Mouse (Mus musculus) macrophage (primary cell): ENCODE results near the gene Ano10. TPM values are rescaled to one million over a fixed set of nuclear protein-coding genes. Genes with fewer than 3 reads are reported as not detected.
A peak's percentile ranks its signal among the peaks of the same experiment; 100 is the strongest.
"Not testable (repeated sequence)": the region's sequence is repeated elsewhere in the genome, so short reads cannot be mapped to it uniquely, and the experiment has no call there.

ENCODE experiments used
- H3K27ac ChIP-seq: fragments of 350-480 bp; formaldehyde crosslinking; 2 replicates; pipeline ENCODE4 v1.9.0; 2021
- H3K36me3 ChIP-seq: fragments of 350-480 bp; formaldehyde crosslinking; 2 replicates; pipeline ENCODE4 v1.9.0; 2021; ENCODE audit errors: inconsistent target
- H3K4me3 ChIP-seq: fragments of 350-480 bp; formaldehyde crosslinking; 2 replicates; pipeline ENCODE4 v1.9.0; 2021; ENCODE audit errors: inconsistent target
- H3K79me2 ChIP-seq: fragments of 350-480 bp; formaldehyde crosslinking; 2 replicates; pipeline ENCODE4 v1.9.0; 2021; ENCODE audit errors: inconsistent target
- WGBS: methylation state at CpG from one replicate; pipeline ENCODE4 v1.1.7; 2026; ENCODE audit warnings: inconsistent platforms; ENCODE audit not compliant: missing documents; 5-methylcytosine and 5-hydroxymethylcytosine counted together
- polyA plus RNA-seq: library from polyadenylated mRNA; stranded (reverse); fragments of 250-400 nt; gene quantifications from 3 replicates; pipeline ENCODE4 v1.2.4, GENCODE M21; 2018; ENCODE audit warnings: inconsistent platforms
- total RNA-seq, 78 experiments: library from RNA; depleted of rRNA; stranded (reverse); fragments of 250-400 nt; gene quantifications; 1 replicate in 9 of 78; 2 replicates in 24 of 78; 3 replicates in 43 of 78; 4 replicates in 2 of 78; pipeline ENCODE4 v1.2.4; 2018; ENCODE audit warnings: inconsistent platforms in 56 of 78

The Ano10 gene
- 10 to 100 TPM; 23.7 to 77.5 (median 56.3) TPM for total RNA-seq (2018; cell fraction: chromatin; rRNA removed)
- total RNA-seq (2018; cell fraction: cytosol; rRNA removed), result 10 to 100 TPM; 24.0 to 36.9 (median 28.5) TPM
- 10 to 100 TPM; 23.4 to 57.3 (median 42.8) TPM for total RNA-seq (2018; cell fraction: nucleus; rRNA removed)
- polyA plus RNA-seq, result 21.6 to 32.3 TPM (median 29.3 TPM) in 3 replicates

DNA sequence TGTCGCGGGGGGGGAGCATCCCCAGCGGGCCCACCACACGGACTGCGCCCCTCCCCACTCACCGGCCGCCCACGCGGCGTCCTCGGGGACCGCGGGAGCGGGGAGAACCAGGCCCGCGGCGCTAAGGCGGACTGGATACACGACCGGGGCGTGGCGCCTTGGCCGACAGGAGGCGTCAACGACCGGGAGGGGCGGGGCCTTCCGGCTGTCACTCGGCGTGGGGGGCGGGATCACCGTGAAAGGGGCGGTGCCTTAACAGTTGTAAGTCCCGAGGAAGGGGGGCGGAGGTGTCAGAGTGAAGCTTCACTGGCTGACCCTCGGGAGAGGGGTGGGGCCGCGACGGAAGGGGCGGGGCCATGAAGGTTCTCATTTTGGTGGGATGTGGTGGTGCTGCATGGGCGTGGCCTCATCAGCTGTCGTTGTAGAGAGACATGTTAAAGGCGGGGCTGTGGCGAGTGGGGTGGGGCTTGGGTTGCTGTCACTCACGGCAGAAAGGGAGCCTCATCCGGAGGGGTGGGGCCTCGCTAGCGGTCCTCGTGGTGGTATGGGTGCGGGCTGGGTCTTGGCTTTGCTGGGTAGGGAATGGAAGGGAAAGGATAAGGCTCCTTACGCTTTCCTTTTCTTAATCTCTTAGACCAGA lies at the start of gene Ano10:
Gene Ano10 (minus strand): TSS at position 182 of the 640 bp plus-strand sequence.
- 1% methylated on average over 50 of the region's 51 CpGs for WGBS
- H3K4me3 ChIP-seq, result peak within 1 kb of the TSS; percentile 70
- H3K79me2 ChIP-seq, result peaks cover 20% of the 10 kb centered on the region; the same call in 1 of the 2 replicates
- peak within 1 kb of the TSS; percentile 10; the same call in 1 of the 2 replicates for H3K27ac ChIP-seq
- no peaks in the 10 kb centered on the region for H3K36me3 ChIP-seq

- H3K79me2 ChIP-seq, result no peaks in the 10 kb centered on the region
- no peaks in the 10 kb centered on the region for H3K36me3 ChIP-seq
- 94% methylated on average over 7 of the region's 7 CpGs for WGBS
Measured at GRCm38 (mm10) chr9:122343399-122343798, 49.2 kb upstream of the Ano10 start.

DNA sequence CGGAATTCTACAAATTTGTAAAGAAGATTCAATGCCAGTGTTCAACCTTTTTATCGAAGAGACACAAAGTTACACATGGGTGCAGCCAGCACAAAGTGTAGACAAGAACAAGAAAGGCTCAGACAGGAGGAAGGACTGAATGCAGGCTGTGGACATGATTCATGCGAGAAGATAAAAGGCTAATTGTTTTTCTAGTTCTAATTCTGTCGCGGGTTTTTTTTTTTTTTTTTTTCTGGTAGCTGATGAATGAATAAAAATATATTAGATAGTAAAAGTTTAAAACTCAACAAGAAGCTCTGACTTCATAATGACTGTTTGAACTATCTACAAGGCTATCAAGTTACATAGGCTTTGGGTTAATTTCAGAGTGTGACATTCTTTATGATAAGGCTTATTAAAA lies 45.7 kb upstream of the Ano10 start:
- no peaks in the 10 kb centered on the region for H3K79me2 ChIP-seq
- no peak overlapping the region for H3K27ac ChIP-seq
- 81% methylated on average over 5 of the region's 5 CpGs for WGBS
- H3K36me3 ChIP-seq, result no peaks in the 10 kb centered on the region
- no peak overlapping the region for H3K4me3 ChIP-seq

More at GRCm38 (mm10) chr9:122343399-122343798, 49.2 kb upstream of the Ano10 start:
- H3K27ac ChIP-seq, result no peak overlapping the region
- no peak overlapping the region for H3K4me3 ChIP-seq

- Histone ChIP-seq H3K27ac (no peak overlapping the region), H3K4me3 (no peak overlapping the region), H3K79me2 (no peaks in the 10 kb centered on the region), H3K36me3 (no peaks in the 10 kb centered on the region)
- 32% methylated on average over 8 of the region's 8 CpGs for WGBS
Measured at GRCm38 (mm10) chr9:122337510-122337931, 43.3 kb upstream of the Ano10 start.

DNA sequence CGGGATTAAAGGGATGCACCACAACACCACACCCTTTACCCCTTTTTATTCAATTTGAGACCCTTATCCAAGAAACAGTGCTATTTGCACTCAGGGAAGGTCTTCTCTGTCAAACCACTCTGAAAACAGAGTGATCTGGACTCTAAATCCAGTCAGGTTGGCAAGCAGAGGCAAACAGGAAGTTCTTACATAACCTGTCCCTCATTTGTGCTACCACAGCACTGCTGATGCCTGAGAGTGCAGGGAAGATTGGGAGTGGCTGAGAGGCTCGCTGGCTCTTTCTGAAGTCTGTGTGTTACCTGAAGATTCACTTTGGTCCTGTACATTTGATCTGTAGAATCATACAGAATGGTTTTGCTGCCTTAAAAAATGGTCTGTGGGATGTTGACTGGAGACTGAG lies 42.5 kb upstream of the Ano10 start:
- WGBS, result 24% methylated on average over 2 of the region's 2 CpGs
- no peaks in the 10 kb centered on the region for H3K36me3 ChIP-seq
- no peak overlapping the region for H3K4me3 ChIP-seq
- no peak overlapping the region for H3K27ac ChIP-seq
- no peaks in the 10 kb centered on the region for H3K79me2 ChIP-seq

GRCm38 (mm10) chr9:122328199-122328598 lies 34.0 kb upstream of the Ano10 start:
- Histone ChIP-seq H3K4me3 (no peak overlapping the region), H3K79me2 (no peaks in the 10 kb centered on the region), H3K27ac (no peak overlapping the region), H3K36me3 (no peaks in the 10 kb centered on the region)
- 89% methylated on average over 3 of the region's 3 CpGs for WGBS

- WGBS, result 100% methylated on average over 1 of the region's 1 CpGs
- Histone ChIP-seq H3K36me3 (no peaks in the 10 kb centered on the region), H3K79me2 (no peaks in the 10 kb centered on the region), H3K4me3 (no peak overlapping the region), H3K27ac (no peak overlapping the region)
Measured at GRCm38 (mm10) chr9:122325996-122326395, 31.8 kb upstream of the Ano10 start.

DNA sequence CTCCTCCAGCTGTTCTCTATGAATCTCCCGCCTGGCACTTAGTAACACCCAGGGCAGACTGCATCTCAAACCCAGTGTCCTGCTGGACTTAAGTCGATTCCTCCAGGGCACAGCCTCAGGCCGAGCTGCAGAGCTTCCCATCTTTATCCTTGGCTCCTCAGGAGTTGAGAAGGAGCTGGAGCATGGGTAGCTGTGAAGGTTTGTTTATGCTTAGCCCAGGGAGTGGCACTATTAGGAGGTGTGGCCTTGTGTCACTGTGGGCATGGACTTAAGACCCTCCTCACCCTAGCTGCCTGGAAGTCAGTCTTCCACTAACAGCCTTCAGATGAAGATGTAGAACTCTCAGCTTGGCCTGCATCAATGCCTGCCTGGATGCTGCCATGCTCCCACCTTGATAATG lies 28.1 kb upstream of the Ano10 start:
- whole genome bisulfite sequencing, result 100% methylated on average over 3 of the region's 3 CpGs
- no peak overlapping the region for H3K27ac ChIP-seq
- no peak overlapping the region for H3K4me3 ChIP-seq
- H3K79me2 ChIP-seq, result no peaks in the 10 kb centered on the region
- no peaks in the 10 kb centered on the region for H3K36me3 ChIP-seq

- H3K4me3 ChIP-seq, result no peak overlapping the region
- H3K36me3 ChIP-seq, result no peaks in the 10 kb centered on the region
- no peak overlapping the region for H3K27ac ChIP-seq
- WGBS, result 91% methylated on average over 4 of the region's 4 CpGs
- H3K79me2 ChIP-seq, result no peaks in the 10 kb centered on the region
Measured at GRCm38 (mm10) chr9:122320626-122321025, 26.4 kb upstream of the Ano10 start.

GRCm38 (mm10) chr9:122316562-122316961 lies 22.3 kb upstream of the Ano10 start:
- Histone ChIP-seq H3K27ac (no peak overlapping the region), H3K4me3 (no peak overlapping the region), H3K79me2 (no peaks in the 10 kb centered on the region), H3K36me3 (no peaks in the 10 kb centered on the region)
- 92% methylated on average over 7 of the region's 7 CpGs for WGBS

DNA sequence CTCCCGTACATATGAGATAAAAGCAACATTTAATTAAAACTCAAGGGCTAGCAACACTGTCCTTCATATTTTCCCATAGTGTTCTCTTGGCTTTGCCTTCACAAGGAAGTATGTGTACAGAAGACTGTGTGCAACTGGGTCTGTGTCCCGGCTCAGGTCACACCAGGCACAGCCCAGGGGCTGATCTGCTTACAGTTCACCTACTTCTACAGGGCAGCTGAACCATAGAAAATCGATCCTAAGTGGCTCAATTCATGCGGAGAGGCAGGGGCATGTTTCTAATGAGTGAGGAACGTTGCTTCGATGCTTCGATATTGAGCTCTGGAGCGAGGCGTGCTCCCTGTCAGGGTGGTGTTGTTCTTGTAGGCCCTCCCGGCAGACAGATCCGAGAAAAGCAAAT lies 21.3 kb upstream of the Ano10 start:
- Histone ChIP-seq H3K27ac (no peak overlapping the region), H3K4me3 (no peak overlapping the region), H3K36me3 (no peaks in the 10 kb centered on the region), H3K79me2 (no peaks in the 10 kb centered on the region)
- 95% methylated on average over 10 of the region's 11 CpGs for WGBS

- WGBS, result 89% methylated on average over 4 of the region's 4 CpGs
- no peaks in the 10 kb centered on the region for H3K79me2 ChIP-seq
Measured at GRCm38 (mm10) chr9:122314942-122315341, 20.7 kb upstream of the Ano10 start.

GRCm38 (mm10) chr9:122314386-122314785 lies 20.2 kb upstream of the Ano10 start:
- Histone ChIP-seq H3K79me2 (no peaks in the 10 kb centered on the region), H3K27ac (no peak overlapping the region), H3K4me3 (no peak overlapping the region), H3K36me3 (no peaks in the 10 kb centered on the region)
- 98% methylated on average over 6 of the region's 6 CpGs for WGBS

More at GRCm38 (mm10) chr9:122314942-122315341, 20.7 kb upstream of the Ano10 start:
- no peak overlapping the region for H3K27ac ChIP-seq
- no peak overlapping the region for H3K4me3 ChIP-seq
- H3K36me3 ChIP-seq, result no peaks in the 10 kb centered on the region

DNA sequence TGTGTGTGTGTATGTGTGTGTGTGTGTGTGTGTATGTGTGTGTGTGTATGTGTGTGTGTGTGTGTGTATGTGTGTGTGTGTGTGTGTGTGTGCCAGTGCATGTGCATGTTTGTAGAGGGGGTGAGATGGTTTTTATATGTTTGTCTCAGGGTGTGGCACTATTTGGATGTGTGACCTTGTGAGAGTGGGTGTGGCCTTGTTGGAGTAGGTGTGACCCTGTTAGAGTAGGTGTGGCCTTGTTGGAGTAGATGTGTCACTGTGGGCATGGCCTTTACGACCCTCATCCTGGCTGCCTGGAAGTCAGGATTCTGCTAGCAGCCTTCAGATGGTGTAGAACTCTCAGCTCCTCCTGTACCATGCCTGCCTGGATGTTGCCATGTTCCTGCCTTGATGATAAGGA lies 18.9 kb upstream of the Ano10 start:
- H3K36me3 ChIP-seq, H3K27ac ChIP-seq, H3K4me3 ChIP-seq, H3K79me2 ChIP-seq: not testable (repeated sequence)
- 53% methylated on average over 1 of the region's 1 CpGs for WGBS

DNA sequence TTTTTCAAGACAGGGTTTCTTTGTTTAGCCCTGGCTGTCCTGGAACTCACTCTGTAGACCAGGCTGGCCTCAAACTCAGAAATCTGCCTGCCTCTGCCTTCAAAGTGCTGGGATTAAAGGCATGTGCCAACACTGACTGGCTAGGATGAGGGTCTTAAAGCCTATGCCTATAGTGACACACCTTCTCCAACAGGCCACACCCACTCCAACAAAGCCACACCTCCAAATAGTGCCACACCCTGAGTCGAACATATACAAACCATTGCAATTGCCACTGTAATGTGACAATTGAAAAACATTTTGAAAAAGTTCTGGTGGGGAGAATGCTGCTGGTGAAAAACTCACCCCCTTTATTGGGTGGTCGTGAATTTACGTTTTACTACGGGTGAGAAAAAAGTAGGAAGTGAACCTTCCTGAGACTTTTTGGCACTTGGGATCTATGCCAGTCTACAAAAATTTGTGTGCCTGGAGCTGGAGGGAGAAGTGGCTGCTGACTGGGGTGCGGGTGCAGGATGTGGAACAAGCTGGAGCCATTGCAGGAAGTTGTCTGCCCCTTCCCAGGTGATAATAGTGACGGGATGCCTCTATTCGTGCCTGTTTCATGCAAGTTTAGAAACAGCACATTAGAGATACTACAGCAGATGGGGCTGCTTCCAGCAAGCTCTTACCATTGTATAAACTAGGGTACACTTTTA lies 18.2 kb upstream of the Ano10 start:
- Histone ChIP-seq H3K36me3 (no peaks in the 10 kb centered on the region), H3K79me2 (no peaks in the 10 kb centered on the region), H3K27ac (no peak overlapping the region), H3K4me3 (no peak overlapping the region)
- WGBS, result 22% methylated on average over 7 of the region's 7 CpGs
